Mouse (Mus musculus) heart, adult 2 months (tissue): ENCODE measurements around the gene Gm14137. TPM values are rescaled to one million over a fixed set of nuclear protein-coding genes. Genes with fewer than 3 reads are reported as not detected.
A peak's percentile ranks its signal among the peaks of the same experiment; 100 is the strongest.

Experiments used
- DNase-seq, 2 experiments: peaks; one replicate each; pipeline ENCODE4 v3.0.0; 2021
- H3K27ac ChIP-seq: fragments of 200-600 bp; 2 replicates; pipeline ENCODE4 v1.8.1; 2022
- H3K27me3 ChIP-seq: fragments of 200-500 bp; 2 replicates; pipeline ENCODE4 v1.6.1; 2012; ENCODE audit warnings: mild to moderate bottlenecking, low read length, inconsistent platforms, mixed read lengths; ENCODE audit not compliant: control insufficient read depth, insufficient read depth
- H3K36me3 ChIP-seq: fragments of 200-500 bp; 2 replicates; pipeline ENCODE4 v1.6.1; 2012; ENCODE audit warnings: low read length, inconsistent platforms; ENCODE audit not compliant: control insufficient read depth, insufficient read depth
- H3K4me1 ChIP-seq: fragments of 200-500 bp; 2 replicates; pipeline ENCODE4 v1.6.1; 2011; ENCODE audit warnings: low read length; ENCODE audit not compliant: control insufficient read depth, insufficient read depth
- H3K4me3 ChIP-seq: fragments of 200-600 bp; 2 replicates; pipeline ENCODE4 v1.8.1; 2022
- H3K79me2 ChIP-seq: fragments of 200-500 bp; replicated peaks from 2 replicates; pipeline ENCODE4 v1.6.1; 2012; ENCODE audit warnings: mild to moderate bottlenecking, inconsistent platforms, low read length, moderate library complexity, mixed read lengths; ENCODE audit not compliant: control insufficient read depth, insufficient read depth
- H3K9ac ChIP-seq: fragments of 200-500 bp; 2 replicates; pipeline ENCODE4 v1.6.1; 2012; ENCODE audit warnings: low read depth, mild to moderate bottlenecking, control low read depth, inconsistent platforms, low read length, mixed read lengths
- CTCF ChIP-seq: fragments of 200-600 bp; IDR thresholded peaks from 2 replicates; pipeline ENCODE4 v1.8.1; 2022; ENCODE audit warnings: antibody characterized with exemption, mild to moderate bottlenecking, moderate library complexity
- EP300 ChIP-seq: fragments of 200-500 bp; IDR thresholded peaks from 2 replicates; pipeline ENCODE4 v1.6.1; 2011; ENCODE audit warnings: low read depth, low read length, control low read depth; ENCODE audit not compliant: insufficient read depth
- POLR2A ChIP-seq: fragments of 200-500 bp; IDR thresholded peaks from 2 replicates; pipeline ENCODE4 v1.6.1; 2011; ENCODE audit warnings: mild to moderate bottlenecking, low read depth, low read length, control low read depth; ENCODE audit not compliant: insufficient read depth
- WGBS: fragments of 180-500 bp; shearing (Covaris S2); methylation state at CpG from one replicate; pipeline ENCODE4 v1.1.7; 2018; 5-methylcytosine and 5-hydroxymethylcytosine counted together
- intact Hi-C: fragments of 180-260 bp; cut with DNase I; formaldehyde crosslinking; loops from one replicate; pipeline ENCODE4 v1.15.1; 2025
- polyA plus RNA-seq: library from polyadenylated mRNA; depleted of rRNA; stranded (reverse); fragments of >200 nt; gene quantifications from 2 replicates; pipeline ENCODE4 v1.2.3, GENCODE M21; 2012
- total RNA-seq, 2 experiments: library from RNA; stranded (reverse); gene quantifications; 2 replicates each; pipeline ENCODE4 v1.2.3; 2021

Gm14137 gene
- total and polyA plus RNA-seq, 3 experiments: 0.04 TPM; not detected in 2

GRCm38 (mm10) chr2:119194140-119194539 lies 19.8 kb downstream of the Gm14137 start:
- Histone ChIP-seq H3K27ac (peak overlapping the region; percentile 47), H3K36me3 (no peaks in the 10 kb centered on the region), H3K4me3 (no peak overlapping the region), H3K9ac (no peak overlapping the region), H3K79me2 (no peaks in the 10 kb centered on the region), H3K4me1 (peaks cover 4% of the 10 kb centered on the region), H3K27me3 (no peaks in the 10 kb centered on the region)
- WGBS: 64% methylated on average over 5 of the region's 5 CpGs
- TF ChIP-seq EP300 (no peak), POLR2A (no peak), CTCF (no peak)
- intact Hi-C loops: no loop called here
- DNase-seq: peak in 1 of 2 experiments; percentile 35

DNA sequence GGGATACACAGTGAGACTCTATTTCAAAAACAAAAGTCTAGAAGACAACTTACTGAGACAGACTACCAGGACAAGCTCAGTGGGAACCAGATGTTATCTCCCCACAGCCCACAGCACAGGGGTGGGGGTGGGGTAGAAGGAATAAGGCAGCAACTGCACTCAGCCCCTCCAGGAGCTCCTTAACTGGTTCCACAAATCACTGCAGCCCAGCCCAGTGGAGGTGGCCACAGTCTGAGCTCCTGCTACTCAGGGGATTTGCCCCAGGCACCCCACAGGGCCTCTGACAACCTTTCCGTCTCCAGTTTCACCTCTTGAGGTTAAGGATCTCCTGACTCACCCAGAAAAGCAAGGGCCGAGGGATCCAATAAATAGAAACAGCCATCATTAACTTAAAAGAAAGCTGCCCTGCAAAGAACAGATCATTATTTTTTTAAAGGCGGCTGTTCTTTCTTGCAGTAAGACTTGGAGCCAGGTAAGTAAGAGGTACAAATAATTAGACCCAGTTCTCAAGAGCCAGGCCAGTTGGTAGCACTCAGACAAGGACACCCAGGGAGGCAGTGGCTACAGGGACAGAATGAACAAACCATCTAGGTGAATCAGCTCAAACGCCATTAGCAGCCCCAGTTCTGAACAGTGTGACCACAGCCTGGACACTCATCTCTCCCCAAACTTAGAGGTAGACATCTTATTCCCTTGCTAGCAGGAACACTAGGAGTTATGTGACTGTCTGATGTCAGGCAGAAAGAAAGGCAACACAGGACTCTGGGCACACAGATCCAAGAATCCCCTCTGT lies 22.2 kb downstream of the Gm14137 start:
- Histone ChIP-seq H3K79me2 (no peaks in the 10 kb centered on the region; the same call in 1 of the 2 replicates), H3K27me3 (no peaks in the 10 kb centered on the region), H3K4me1 (peaks cover 4% of the 10 kb centered on the region), H3K27ac (no peak overlapping the region), H3K4me3 (no peak overlapping the region), H3K36me3 (no peaks in the 10 kb centered on the region), H3K9ac (no peak overlapping the region)
- TF ChIP-seq CTCF: no peak
- TF ChIP-seq POLR2A: no peak
- no peak for TF ChIP-seq EP300
- WGBS: 80% methylated on average over 4 of the region's 4 CpGs
- intact Hi-C loops: no loop called here
- no peak for DNase-seq

DNA sequence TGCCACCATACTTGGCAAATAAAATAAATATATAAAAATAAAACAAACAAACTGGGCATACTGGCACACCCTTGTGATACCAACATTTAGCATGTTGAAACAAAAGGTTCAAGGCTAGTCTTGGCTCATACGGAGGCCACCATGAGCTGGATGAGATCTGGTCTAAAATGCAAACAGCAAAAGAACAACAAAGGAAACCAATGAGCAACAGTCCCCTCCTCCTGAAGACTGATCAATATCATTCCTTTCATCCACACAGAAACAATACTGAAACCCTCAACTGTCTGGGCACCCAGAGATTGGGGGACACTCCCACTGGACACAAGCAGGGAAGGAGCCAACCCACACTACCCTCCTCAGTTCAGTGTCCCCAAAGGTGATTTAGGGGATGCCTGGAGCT lies 23.2 kb downstream of the Gm14137 start:
- H3K36me3 ChIP-seq: no peaks in the 10 kb centered on the region
- H3K27me3 ChIP-seq: no peaks in the 10 kb centered on the region
- no peak for TF ChIP-seq CTCF
- DNase-seq: no peak
- no peak overlapping the region for H3K9ac ChIP-seq
- WGBS: 85% methylated on average over 1 of the region's 1 CpGs
- H3K4me3 ChIP-seq: no peak overlapping the region
- H3K79me2 ChIP-seq: no peaks in the 10 kb centered on the region; the same call in 1 of the 2 replicates
- H3K27ac ChIP-seq: no peak overlapping the region
- peaks cover 4% of the 10 kb centered on the region for H3K4me1 ChIP-seq
- intact Hi-C loops: no loop called here

DNA sequence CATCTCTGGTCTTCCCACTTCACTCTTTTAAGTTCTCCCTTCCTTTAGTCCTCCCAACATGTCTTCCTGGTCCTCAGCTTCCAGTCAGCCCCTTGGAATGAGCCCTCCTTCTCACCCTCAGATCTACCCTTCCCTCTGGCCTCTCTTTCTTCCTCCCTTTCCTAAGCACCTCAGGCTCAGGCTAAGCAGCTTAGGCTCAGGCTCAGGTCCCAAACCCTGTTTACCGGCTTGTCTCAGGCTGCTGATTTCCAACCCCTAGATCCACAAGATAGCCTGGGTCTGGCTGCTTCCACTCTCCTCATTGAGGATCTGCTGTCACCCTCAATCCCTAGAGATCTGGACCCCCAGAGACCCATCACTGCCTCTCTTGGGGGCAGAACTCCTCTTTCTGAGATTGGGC lies 23.7 kb downstream of the Gm14137 start:
- intact Hi-C loops: no loop called here
- Histone ChIP-seq H3K27ac (no peak overlapping the region), H3K36me3 (no peaks in the 10 kb centered on the region), H3K4me1 (peaks cover 5% of the 10 kb centered on the region), H3K9ac (no peak overlapping the region), H3K4me3 (no peak overlapping the region), H3K79me2 (no peaks in the 10 kb centered on the region; the same call in 1 of the 2 replicates), H3K27me3 (no peaks in the 10 kb centered on the region)
- WGBS: 48% methylated on average over 1 of the region's 1 CpGs
- DNase-seq: no peak
- TF ChIP-seq CTCF: no peak
- TF ChIP-seq EP300: no peak

- no peak overlapping the region for H3K27ac ChIP-seq
- no peak for TF ChIP-seq CTCF
- no peak for TF ChIP-seq EP300
- no peak for TF ChIP-seq POLR2A
- intact Hi-C loops: no loop called here
Observed at GRCm38 (mm10) chr2:119198934-119199333, 24.6 kb downstream of the Gm14137 start.

GRCm38 (mm10) chr2:119202914-119203453 lies 28.7 kb downstream of the Gm14137 start:
- Histone ChIP-seq H3K27ac (peak overlapping the region; percentile 63), H3K9ac (no peak overlapping the region), H3K79me2 (no peaks in the 10 kb centered on the region; the same call in 1 of the 2 replicates), H3K27me3 (no peaks in the 10 kb centered on the region), H3K4me3 (no peak overlapping the region), H3K36me3 (no peaks in the 10 kb centered on the region), H3K4me1 (peaks cover 10% of the 10 kb centered on the region)
- intact Hi-C loops: no loop called here
- WGBS: 43% methylated on average over 5 of the region's 5 CpGs
- DNase-seq: peak; percentile 41 to 43
- no peak for TF ChIP-seq CTCF
- no peak for TF ChIP-seq EP300
- TF ChIP-seq POLR2A: no peak

More at GRCm38 (mm10) chr2:119198934-119199333, 24.6 kb downstream of the Gm14137 start:
- no peaks in the 10 kb centered on the region; the same call in 1 of the 2 replicates for H3K79me2 ChIP-seq
- H3K4me1 ChIP-seq: peaks cover 8% of the 10 kb centered on the region
- H3K9ac ChIP-seq: no peak overlapping the region
- no peaks in the 10 kb centered on the region for H3K36me3 ChIP-seq
- H3K27me3 ChIP-seq: no peaks in the 10 kb centered on the region
- no peak for DNase-seq
- H3K4me3 ChIP-seq: no peak overlapping the region
- 37% methylated on average over 3 of the region's 3 CpGs for WGBS
